Mouse (Mus musculus): ENCODE results near the gene Acvr1b. TPM values are rescaled to one million over a fixed set of nuclear protein-coding genes. Genes with fewer than 3 reads are reported as not detected.

The Acvr1b gene
- polyA plus RNA-seq, 1 experiment from 2014 or later: 10.5 TPM

DNA sequence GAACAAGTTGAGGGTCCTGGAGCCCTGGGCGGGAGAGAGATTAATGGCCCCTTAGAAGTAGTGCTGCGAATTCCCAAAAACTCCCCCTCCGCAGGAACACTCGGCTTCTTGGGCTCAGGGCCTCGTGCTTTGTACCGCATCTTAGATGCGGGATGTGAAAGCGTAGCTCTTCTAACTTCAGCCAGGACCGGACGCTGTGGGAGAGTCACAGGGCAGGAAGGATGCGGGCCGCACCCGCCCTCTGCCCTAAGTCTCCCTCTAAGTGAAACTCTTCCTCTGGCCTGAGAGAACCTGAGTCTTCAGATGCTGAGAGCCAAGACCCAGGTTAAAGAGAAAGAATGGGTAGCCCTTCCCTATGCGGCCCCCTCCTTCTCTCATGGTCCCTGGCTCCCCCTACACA lies 51.1 kb downstream of the Acvr1b start:
- DNase-seq (ENCODE audit: low spot score): no peak
- peak overlapping the region; percentile 10; the same call in 1 of the 2 replicates for H3K27ac ChIP-seq (replicated peaks; ENCODE audit: low read depth, low read length)

GRCm38 (mm10) chr15:101227971-101228370 lies 54.1 kb downstream of the Acvr1b start:
- 10% methylated on average over 7 of the region's 7 CpGs for WGBS
- Histone ChIP-seq H3K36me3 (replicated peaks; ENCODE audit: control insufficient read depth, insufficient read depth, low read depth, low read length) (peaks cover 6% of the 10 kb centered on the region), H3K9me3 (replicated peaks; ENCODE audit: control insufficient read depth, low read length) (no peaks in the 10 kb centered on the region), H3K27ac (replicated peaks; ENCODE audit: low read depth, low read length) (peak overlapping the region; percentile 81), H3K4me1 (ENCODE audit: control insufficient read depth, insufficient read depth, low read length) (no peaks in the 10 kb centered on the region; the same call in none of the 2 replicates), H3K4me3 (ENCODE audit: low read depth, low read length) (no peak overlapping the region), H3K4me2 (ENCODE audit: low read depth, low read length) (peak overlapping the region; percentile 13; the same call in 1 of the 2 replicates), H3K27me3 (ENCODE audit: control insufficient read depth, insufficient read depth, low read length) (0 out of 2 replicates have a peak, but pooled peaks cover 2% of the 10 kb centered on the region), H3K9ac (replicated peaks; ENCODE audit: low read length) (peak overlapping the region; percentile 52)
- DNase-seq (ENCODE audit: low spot score) (peak; percentile 74), ATAC-seq (replicated peaks; ENCODE audit: insufficient number of reproducible peaks, low FRiP score, low TSS enrichment, low read depth) (0 out of 2 replicates have a peak, but pooled peaks have one; percentile 54)

More for the DNA sequence above, 51.1 kb downstream of the Acvr1b start:
- 2% methylated on average over 14 of the region's 14 CpGs for WGBS
- peak overlapping the region; percentile 89 for H3K4me3 ChIP-seq (ENCODE audit: low read depth, low read length)
- peak overlapping the region; percentile 91 for H3K4me2 ChIP-seq (ENCODE audit: low read depth, low read length)
- no peak for ATAC-seq (replicated peaks; ENCODE audit: insufficient number of reproducible peaks, low FRiP score, low TSS enrichment, low read depth)
- H3K9me3 ChIP-seq (replicated peaks; ENCODE audit: control insufficient read depth, low read length): no peaks in the 10 kb centered on the region
- H3K9ac ChIP-seq (replicated peaks; ENCODE audit: low read length): peak overlapping the region; percentile 87
- 0 out of 2 replicates have a peak, but pooled peaks cover 2% of the 10 kb centered on the region for H3K27me3 ChIP-seq (ENCODE audit: control insufficient read depth, insufficient read depth, low read length)
- H3K36me3 ChIP-seq (replicated peaks; ENCODE audit: control insufficient read depth, insufficient read depth, low read depth, low read length): no peaks in the 10 kb centered on the region
- H3K4me1 ChIP-seq (ENCODE audit: control insufficient read depth, insufficient read depth, low read length): peaks cover 9% of the 10 kb centered on the region

DNA sequence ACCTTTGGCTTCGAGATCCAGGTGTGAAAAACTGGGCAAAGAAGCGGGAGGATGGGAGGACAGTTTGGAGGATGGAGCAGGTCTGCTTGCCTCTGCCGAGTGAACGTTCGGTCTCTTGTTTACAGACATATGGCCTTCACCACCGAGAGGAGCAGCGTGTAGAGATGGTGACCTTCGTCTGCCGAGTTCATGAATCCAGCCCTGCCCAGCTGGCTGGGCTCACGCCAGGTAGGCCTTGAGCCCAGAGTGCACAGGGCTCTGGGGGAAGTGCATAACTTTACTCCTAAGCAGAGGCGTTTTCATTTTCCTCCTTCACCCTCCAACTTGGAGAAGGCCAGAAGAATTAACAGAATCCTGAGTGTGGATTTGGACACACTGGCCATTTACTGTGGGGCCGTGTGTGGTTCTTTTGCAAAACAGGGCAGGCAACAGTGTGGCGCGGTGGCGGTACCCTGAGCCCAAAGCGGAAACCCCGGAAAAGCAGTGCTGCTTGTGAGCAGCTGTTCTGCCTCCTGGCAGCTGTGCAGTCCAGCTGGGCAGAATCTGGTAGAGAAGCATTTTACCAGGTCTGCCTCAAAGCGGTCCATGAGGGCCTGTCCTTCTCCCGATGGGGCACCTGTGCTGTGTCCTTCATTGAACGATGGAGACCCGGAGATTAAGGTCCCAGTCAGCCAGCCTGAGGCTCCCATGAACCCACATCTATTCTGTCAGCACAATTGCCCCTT lies 55.2 kb downstream of the Acvr1b start:
- H3K27ac ChIP-seq (replicated peaks; ENCODE audit: low read depth, low read length): no peak overlapping the region
- no peaks in the 10 kb centered on the region for H3K27me3 ChIP-seq (ENCODE audit: control insufficient read depth, insufficient read depth, low read length)
- H3K4me3 ChIP-seq (ENCODE audit: low read depth, low read length): no peak overlapping the region
- H3K9ac ChIP-seq (replicated peaks; ENCODE audit: low read length): no peak overlapping the region
- no peak overlapping the region for H3K4me2 ChIP-seq (ENCODE audit: low read depth, low read length)
- WGBS: 86% methylated on average over 21 of the region's 21 CpGs
- DNase-seq (ENCODE audit: low spot score) (no peak), ATAC-seq (replicated peaks; ENCODE audit: insufficient number of reproducible peaks, low FRiP score, low TSS enrichment, low read depth) (no peak)
- H3K4me1 ChIP-seq (ENCODE audit: control insufficient read depth, insufficient read depth, low read length): no peaks in the 10 kb centered on the region; the same call in none of the 2 replicates
- peaks cover 6% of the 10 kb centered on the region for H3K36me3 ChIP-seq (replicated peaks; ENCODE audit: control insufficient read depth, insufficient read depth, low read depth, low read length)
- no peaks in the 10 kb centered on the region for H3K9me3 ChIP-seq (replicated peaks; ENCODE audit: control insufficient read depth, low read length)

- H3K4me1 ChIP-seq (ENCODE audit: control insufficient read depth, insufficient read depth, low read length): no peaks in the 10 kb centered on the region; the same call in 1 of the 2 replicates
- WGBS: 94% methylated on average over 19 of the region's 19 CpGs
- H3K27me3 ChIP-seq (ENCODE audit: control insufficient read depth, insufficient read depth, low read length): no peaks in the 10 kb centered on the region
- H3K9me3 ChIP-seq (replicated peaks; ENCODE audit: control insufficient read depth, low read length): no peaks in the 10 kb centered on the region
- H3K4me3 ChIP-seq (ENCODE audit: low read depth, low read length): no peak overlapping the region
- H3K4me2 ChIP-seq (ENCODE audit: low read depth, low read length): no peak overlapping the region
- no peak overlapping the region for H3K9ac ChIP-seq (replicated peaks; ENCODE audit: low read length)
- H3K27ac ChIP-seq (replicated peaks; ENCODE audit: low read depth, low read length): no peak overlapping the region
- no peak for ATAC-seq (replicated peaks; ENCODE audit: insufficient number of reproducible peaks, low FRiP score, low TSS enrichment, low read depth)
- H3K36me3 ChIP-seq (replicated peaks; ENCODE audit: control insufficient read depth, insufficient read depth, low read depth, low read length): peaks cover 6% of the 10 kb centered on the region
- DNase-seq (ENCODE audit: low spot score): no peak
Observed at GRCm38 (mm10) chr15:101230503-101230902, 56.6 kb downstream of the Acvr1b start.

DNA sequence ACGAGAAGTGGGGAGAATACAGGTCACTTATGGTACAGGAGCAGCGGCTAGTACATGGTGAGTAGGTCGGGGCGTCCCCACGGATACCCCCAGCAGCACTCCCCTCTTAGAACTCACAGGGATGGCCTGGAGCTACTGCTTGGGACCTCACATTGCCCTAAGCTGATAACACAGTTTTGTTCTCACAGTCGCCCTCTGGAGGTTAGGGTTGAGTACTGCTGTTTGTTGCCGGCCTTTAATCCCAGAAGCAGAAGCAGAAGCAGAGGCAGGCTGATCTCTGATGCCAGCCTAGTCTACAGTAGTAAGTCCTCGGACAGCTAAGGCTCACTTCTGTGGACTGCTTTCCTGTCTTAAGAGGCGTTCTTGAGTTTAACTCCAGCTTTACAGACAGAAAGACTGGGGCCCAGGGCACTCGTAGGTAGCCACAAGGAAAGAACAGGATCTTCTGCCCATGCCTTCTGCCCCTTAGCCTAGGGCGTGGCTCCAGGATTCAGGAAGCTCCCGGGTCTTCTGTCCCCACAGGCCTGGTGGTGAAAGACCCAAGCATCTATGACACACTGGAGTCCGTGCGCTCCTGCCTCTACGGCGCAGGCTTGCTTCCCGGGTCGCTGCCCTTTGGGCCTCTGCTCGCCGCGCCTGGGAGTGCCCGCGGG lies 57.3 kb downstream of the Acvr1b start:
- Histone ChIP-seq H3K27ac (replicated peaks; ENCODE audit: low read depth, low read length) (no peak overlapping the region), H3K4me3 (ENCODE audit: low read depth, low read length) (no peak overlapping the region), H3K36me3 (replicated peaks; ENCODE audit: control insufficient read depth, insufficient read depth, low read depth, low read length) (peaks cover 6% of the 10 kb centered on the region), H3K4me1 (ENCODE audit: control insufficient read depth, insufficient read depth, low read length) (no peaks in the 10 kb centered on the region; the same call in 1 of the 2 replicates), H3K9ac (replicated peaks; ENCODE audit: low read length) (no peak overlapping the region), H3K4me2 (ENCODE audit: low read depth, low read length) (no peak overlapping the region), H3K27me3 (ENCODE audit: control insufficient read depth, insufficient read depth, low read length) (no peaks in the 10 kb centered on the region), H3K9me3 (replicated peaks; ENCODE audit: control insufficient read depth, low read length) (no peaks in the 10 kb centered on the region)
- DNase-seq (ENCODE audit: low spot score): no peak
- no peak for ATAC-seq (replicated peaks; ENCODE audit: insufficient number of reproducible peaks, low FRiP score, low TSS enrichment, low read depth)
- WGBS: 78% methylated on average over 23 of the region's 23 CpGs

GRCm38 (mm10) chr15:101231648-101232180 lies 57.8 kb downstream of the Acvr1b start:
- Histone ChIP-seq H3K36me3 (replicated peaks; ENCODE audit: control insufficient read depth, insufficient read depth, low read depth, low read length) (peaks cover 6% of the 10 kb centered on the region), H3K9me3 (replicated peaks; ENCODE audit: control insufficient read depth, low read length) (no peaks in the 10 kb centered on the region), H3K4me1 (ENCODE audit: control insufficient read depth, insufficient read depth, low read length) (no peaks in the 10 kb centered on the region; the same call in 1 of the 2 replicates), H3K4me2 (ENCODE audit: low read depth, low read length) (no peak overlapping the region), H3K9ac (replicated peaks; ENCODE audit: low read length) (no peak overlapping the region; the same call in 1 of the 2 replicates), H3K27ac (replicated peaks; ENCODE audit: low read depth, low read length) (no peak overlapping the region), H3K4me3 (ENCODE audit: low read depth, low read length) (no peak overlapping the region), H3K27me3 (ENCODE audit: control insufficient read depth, insufficient read depth, low read length) (no peaks in the 10 kb centered on the region)
- ATAC-seq (replicated peaks; ENCODE audit: insufficient number of reproducible peaks, low FRiP score, low TSS enrichment, low read depth) (no peak), DNase-seq (ENCODE audit: low spot score) (no peak)
- 43% methylated on average over 56 of the region's 56 CpGs for WGBS

- Histone ChIP-seq H3K27ac (replicated peaks; ENCODE audit: low read depth, low read length) (no peak overlapping the region), H3K4me1 (ENCODE audit: control insufficient read depth, insufficient read depth, low read length) (no peaks in the 10 kb centered on the region; the same call in 1 of the 2 replicates), H3K4me2 (ENCODE audit: low read depth, low read length) (no peak overlapping the region), H3K4me3 (ENCODE audit: low read depth, low read length) (no peak overlapping the region), H3K27me3 (ENCODE audit: control insufficient read depth, insufficient read depth, low read length) (no peaks in the 10 kb centered on the region), H3K9ac (replicated peaks; ENCODE audit: low read length) (no peak overlapping the region), H3K9me3 (replicated peaks; ENCODE audit: control insufficient read depth, low read length) (no peaks in the 10 kb centered on the region), H3K36me3 (replicated peaks; ENCODE audit: control insufficient read depth, insufficient read depth, low read depth, low read length) (peaks cover 6% of the 10 kb centered on the region)
- WGBS: 74% methylated on average over 4 of the region's 4 CpGs
- no peak for ATAC-seq (replicated peaks; ENCODE audit: insufficient number of reproducible peaks, low FRiP score, low TSS enrichment, low read depth)
- DNase-seq (ENCODE audit: low spot score): no peak
Observed at GRCm38 (mm10) chr15:101232607-101233006, 58.7 kb downstream of the Acvr1b start.
